Mouse (Mus musculus) ES-Bruce4 (cell line): ENCODE data around the gene Gsta2.
"Not testable (repeated sequence)": the region's sequence is repeated elsewhere in the genome, so short reads cannot be mapped to it uniquely, and the experiment has no call there.

ENCODE experiments used
- CTCF ChIP-seq: IDR thresholded peaks from one replicate; pipeline ENCODE4 v1.8.1; 2011; ENCODE audit warnings: low read depth, low read length
- POLR2A ChIP-seq: IDR thresholded peaks from one replicate; pipeline ENCODE4 v1.8.1; 2011; ENCODE audit warnings: low read length; ENCODE audit not compliant: insufficient read depth

DNA sequence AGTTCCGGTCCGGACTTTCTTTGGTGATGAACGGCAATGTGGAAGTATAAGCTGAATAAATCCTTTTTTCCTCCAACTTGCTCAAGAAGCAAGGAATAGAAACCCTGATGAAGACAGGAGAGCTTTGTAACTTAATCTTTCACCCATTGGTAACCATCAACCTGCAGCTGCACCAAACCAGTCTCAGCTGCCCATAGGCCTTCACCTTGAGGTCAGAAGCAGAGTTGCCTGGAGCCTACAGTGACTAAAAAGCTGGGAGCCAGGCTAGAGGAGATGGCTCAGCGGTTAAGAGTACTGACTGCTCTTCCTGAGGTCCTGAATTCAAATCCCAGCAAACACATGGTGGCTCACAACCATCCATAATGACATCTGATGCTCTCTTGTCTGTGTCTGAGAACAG lies 13.1 kb downstream of the Gsta2 start:
- TF ChIP-seq POLR2A, CTCF: not testable (repeated sequence)
